Mouse (Mus musculus): ENCODE data around the gene Gpt2. TPM values are rescaled to one million over a fixed set of nuclear protein-coding genes. Genes with fewer than 3 reads are reported as not detected.
A peak's percentile ranks its signal among the peaks of the same experiment; 100 is the strongest.

Gene Gpt2
- polyA plus RNA-seq, 1 experiment, result 49.2 TPM

GRCm38 (mm10) chr8:85479710-85480109, 12.7 kb upstream of the Gpt2 start:
- TF ChIP-seq CTCF (IDR thresholded peaks at IDR 0.05; ENCODE audit: extremely low read depth, insufficient read depth, low read length) (no peak), POLR2A (IDR thresholded peaks at IDR 0.05; ENCODE audit: extremely low read depth, insufficient read depth, low read length) (no peak)
- H3K27ac ChIP-seq (ENCODE audit: insufficient read depth, low read length), result no peak overlapping the region

GRCm38 (mm10) chr8:85481900-85482299, 10.5 kb upstream of the Gpt2 start:
- Histone ChIP-seq H3K27ac (ENCODE audit: insufficient read depth, low read length) (no peak overlapping the region), H3K4me3 (ENCODE audit: insufficient read depth, low read length) (no peak overlapping the region), H3K4me1 (ENCODE audit: control insufficient read depth, insufficient read depth, low read length) (peaks cover 3% of the 10 kb centered on the region; the same call in 1 of the 2 replicates)
- TF ChIP-seq POLR2A (IDR thresholded peaks at IDR 0.05; ENCODE audit: extremely low read depth, insufficient read depth, low read length), result no peak
- TF ChIP-seq CTCF (IDR thresholded peaks at IDR 0.05; ENCODE audit: extremely low read depth, insufficient read depth, low read length), result no peak

More at GRCm38 (mm10) chr8:85479710-85480109, 12.7 kb upstream of the Gpt2 start:
- Histone ChIP-seq H3K4me1 (ENCODE audit: control insufficient read depth, insufficient read depth, low read length) (peaks cover 3% of the 10 kb centered on the region; the same call in 1 of the 2 replicates), H3K4me3 (ENCODE audit: insufficient read depth, low read length) (no peak overlapping the region)

GRCm38 (mm10) chr8:85482427-85482826, 9.9 kb upstream of the Gpt2 start:
- Histone ChIP-seq H3K4me3 (ENCODE audit: insufficient read depth, low read length) (no peak overlapping the region), H3K27ac (ENCODE audit: insufficient read depth, low read length) (no peak overlapping the region), H3K4me1 (ENCODE audit: control insufficient read depth, insufficient read depth, low read length) (peaks cover 3% of the 10 kb centered on the region; the same call in 1 of the 2 replicates)
- no peak for TF ChIP-seq POLR2A (IDR thresholded peaks at IDR 0.05; ENCODE audit: extremely low read depth, insufficient read depth, low read length)
- TF ChIP-seq CTCF (IDR thresholded peaks at IDR 0.05; ENCODE audit: extremely low read depth, insufficient read depth, low read length), result no peak

- TF ChIP-seq POLR2A (IDR thresholded peaks at IDR 0.05; ENCODE audit: extremely low read depth, insufficient read depth, low read length) (no peak), CTCF (IDR thresholded peaks at IDR 0.05; ENCODE audit: extremely low read depth, insufficient read depth, low read length) (no peak)
- Histone ChIP-seq H3K27ac (ENCODE audit: insufficient read depth, low read length) (no peak overlapping the region), H3K4me1 (ENCODE audit: control insufficient read depth, insufficient read depth, low read length) (0 out of 2 replicates have a peak, but pooled peaks cover 1% of the 10 kb centered on the region), H3K4me3 (ENCODE audit: insufficient read depth, low read length) (no peak overlapping the region)
Measured at GRCm38 (mm10) chr8:85487906-85488620, 4.3 kb upstream of the Gpt2 start.

GRCm38 (mm10) chr8:85488631-85489030, 3.7 kb upstream of the Gpt2 start:
- TF ChIP-seq POLR2A (IDR thresholded peaks at IDR 0.05; ENCODE audit: extremely low read depth, insufficient read depth, low read length) (no peak), CTCF (IDR thresholded peaks at IDR 0.05; ENCODE audit: extremely low read depth, insufficient read depth, low read length) (no peak)
- Histone ChIP-seq H3K4me3 (ENCODE audit: insufficient read depth, low read length) (no peak overlapping the region), H3K4me1 (ENCODE audit: control insufficient read depth, insufficient read depth, low read length) (peaks cover 2% of the 10 kb centered on the region; the same call in 1 of the 2 replicates), H3K27ac (ENCODE audit: insufficient read depth, low read length) (no peak overlapping the region)

GRCm38 (mm10) chr8:85489546-85489945, 2.8 kb upstream of the Gpt2 start:
- Histone ChIP-seq H3K4me1 (ENCODE audit: control insufficient read depth, insufficient read depth, low read length) (peaks cover 4% of the 10 kb centered on the region; the same call in 1 of the 2 replicates), H3K27ac (ENCODE audit: insufficient read depth, low read length) (no peak overlapping the region), H3K4me3 (ENCODE audit: insufficient read depth, low read length) (no peak overlapping the region)
- TF ChIP-seq CTCF (IDR thresholded peaks at IDR 0.05; ENCODE audit: extremely low read depth, insufficient read depth, low read length) (no peak), POLR2A (IDR thresholded peaks at IDR 0.05; ENCODE audit: extremely low read depth, insufficient read depth, low read length) (no peak)

- peak overlapping the region; percentile 99 for H3K4me3 ChIP-seq (ENCODE audit: insufficient read depth, low read length)
- peak overlapping the region; percentile 89 for H3K27ac ChIP-seq (ENCODE audit: insufficient read depth, low read length)
- TF ChIP-seq POLR2A (IDR thresholded peaks at IDR 0.05; ENCODE audit: extremely low read depth, insufficient read depth, low read length), result no peak
- no peak for TF ChIP-seq CTCF (IDR thresholded peaks at IDR 0.05; ENCODE audit: extremely low read depth, insufficient read depth, low read length)
- H3K4me1 ChIP-seq (ENCODE audit: control insufficient read depth, insufficient read depth, low read length), result peaks cover 3% of the 10 kb centered on the region; the same call in 1 of the 2 replicates
Measured at GRCm38 (mm10) chr8:85492940-85493931, 860 bp downstream of the Gpt2 start.

GRCm38 (mm10) chr8:85496125-85496524, 3.7 kb downstream of the Gpt2 start:
- Histone ChIP-seq H3K4me1 (ENCODE audit: control insufficient read depth, insufficient read depth, low read length) (peaks cover 8% of the 10 kb centered on the region), H3K4me3 (ENCODE audit: insufficient read depth, low read length) (no peak overlapping the region), H3K27ac (ENCODE audit: insufficient read depth, low read length) (no peak overlapping the region)
- TF ChIP-seq POLR2A (IDR thresholded peaks at IDR 0.05; ENCODE audit: extremely low read depth, insufficient read depth, low read length), result no peak
- no peak for TF ChIP-seq CTCF (IDR thresholded peaks at IDR 0.05; ENCODE audit: extremely low read depth, insufficient read depth, low read length)

- Histone ChIP-seq H3K4me3 (ENCODE audit: insufficient read depth, low read length) (no peak overlapping the region), H3K4me1 (ENCODE audit: control insufficient read depth, insufficient read depth, low read length) (peaks cover 10% of the 10 kb centered on the region), H3K27ac (ENCODE audit: insufficient read depth, low read length) (no peak overlapping the region)
- no peak for TF ChIP-seq CTCF (IDR thresholded peaks at IDR 0.05; ENCODE audit: extremely low read depth, insufficient read depth, low read length)
- no peak for TF ChIP-seq POLR2A (IDR thresholded peaks at IDR 0.05; ENCODE audit: extremely low read depth, insufficient read depth, low read length)
Measured at GRCm38 (mm10) chr8:85496778-85497177, 4.4 kb downstream of the Gpt2 start.

All from cortical plate, adult 2 months (tissue).